Mouse (Mus musculus) cortical plate, adult 2 months (tissue): ENCODE measurements around the gene Mybpc2.

Source experiments
- CTCF ChIP-seq: fragments of 200-500 bp; IDR thresholded peaks from 2 replicates; pipeline ENCODE4 v1.5.1; 2011; ENCODE audit warnings: mild to moderate bottlenecking, control low read depth, low read length; ENCODE audit not compliant: insufficient read depth; ENCODE audit errors: extremely low read depth
- POLR2A ChIP-seq: fragments of 200-500 bp; IDR thresholded peaks from 2 replicates; pipeline ENCODE4 v1.6.1; 2011; ENCODE audit warnings: mild to moderate bottlenecking, low read length, control low read depth; ENCODE audit not compliant: insufficient read depth; ENCODE audit errors: extremely low read depth

DNA sequence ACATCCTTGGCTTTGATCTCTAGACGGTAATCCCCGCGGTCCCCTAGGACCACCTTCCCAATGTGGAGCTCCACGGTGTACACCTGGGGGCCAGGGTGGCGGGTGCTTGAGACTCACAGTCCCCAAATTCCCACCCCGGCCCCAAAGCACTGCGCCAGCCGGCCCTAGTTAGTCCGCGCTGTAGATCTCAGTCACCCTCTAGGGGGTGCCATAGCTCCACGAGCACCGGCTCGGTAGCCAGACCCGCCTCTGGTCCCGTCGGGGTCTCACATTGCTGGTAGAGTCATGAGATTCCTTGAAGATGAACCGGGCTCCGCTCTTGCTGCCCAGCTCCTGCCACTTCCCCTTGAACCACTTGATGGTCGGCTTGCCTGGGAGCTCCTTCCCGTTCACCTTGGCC lies 2.7 kb downstream of the Mybpc2 start:
- TF ChIP-seq CTCF (peak; percentile 46), POLR2A (no peak)
